Mouse (Mus musculus): ENCODE measurements around the gene Ptpn11. TPM values are rescaled to one million over a fixed set of nuclear protein-coding genes. Genes with fewer than 3 reads are reported as not detected.

Gene Ptpn11
- polyA plus RNA-seq, 1 experiment from 2014 or later = 25.1 TPM

- Histone ChIP-seq H3K27me3 (ENCODE audit: poor library complexity, severe bottlenecking) (no peaks in the 10 kb centered on the region), H3K4me1 (peaks cover 25% of the 10 kb centered on the region), H3K36me3 (replicated peaks) (no peaks in the 10 kb centered on the region), H3K4me3 (no peak overlapping the region), H3K9me3 (no peaks in the 10 kb centered on the region), H3K27ac (no peak overlapping the region)
- DNase-seq (ENCODE audit: extremely low spot score, low spot score) = no peak
- WGBS = 71% methylated on average over 5 of the region's 5 CpGs
Measured at GRCm38 (mm10) chr5:121112390-121112789, 78.8 kb downstream of the Ptpn11 start.

DNA sequence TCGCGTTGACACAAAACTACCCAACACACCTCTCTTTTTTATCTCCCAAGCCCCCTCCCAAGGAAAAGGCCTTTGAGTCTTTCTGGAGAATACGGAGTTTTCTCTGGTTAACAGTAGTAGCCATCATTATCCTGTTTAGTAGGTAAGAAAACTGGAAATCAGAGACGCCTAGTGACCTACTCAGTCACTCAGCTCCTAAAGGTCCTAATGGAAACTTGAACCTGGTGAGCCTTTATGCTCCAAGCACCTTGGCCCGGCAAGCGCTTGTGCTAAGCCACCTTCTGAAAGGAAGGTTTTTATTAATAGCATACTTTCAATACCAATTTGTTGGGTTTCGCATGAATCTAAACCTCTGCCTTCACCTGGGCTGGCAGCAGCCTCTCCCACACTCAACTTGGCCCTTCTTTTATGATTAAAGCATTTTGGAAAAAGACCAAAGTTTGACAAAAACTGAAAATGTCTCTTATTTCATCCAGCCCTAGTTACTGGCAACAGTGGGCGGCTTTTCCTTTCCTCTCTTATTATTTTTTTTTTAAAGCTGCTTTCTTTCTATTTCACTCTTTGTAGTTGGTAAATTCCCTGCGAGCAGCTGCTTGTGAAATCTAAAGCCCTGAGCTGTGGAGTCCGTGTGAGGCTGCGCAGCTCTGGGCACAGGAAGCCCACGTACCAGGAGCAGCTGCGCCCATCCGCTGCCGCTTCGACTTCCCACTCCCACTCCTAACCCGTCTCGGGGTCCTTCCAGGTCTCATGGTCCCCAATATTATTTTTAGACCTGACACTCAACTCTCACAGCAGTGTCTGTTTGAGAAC, 79.9 kb downstream of the Ptpn11 start:
- 93% methylated on average over 18 of the region's 18 CpGs for WGBS
- no peak for DNase-seq (ENCODE audit: extremely low spot score, low spot score)
- Histone ChIP-seq H3K27me3 (ENCODE audit: poor library complexity, severe bottlenecking) (no peaks in the 10 kb centered on the region), H3K36me3 (replicated peaks) (no peaks in the 10 kb centered on the region), H3K4me3 (no peak overlapping the region), H3K9me3 (no peaks in the 10 kb centered on the region), H3K27ac (no peak overlapping the region), H3K4me1 (peaks cover 17% of the 10 kb centered on the region)

GRCm38 (mm10) chr5:121109185-121109584, 82.0 kb downstream of the Ptpn11 start:
- H3K36me3 ChIP-seq (replicated peaks) = no peaks in the 10 kb centered on the region
- no peak for DNase-seq (ENCODE audit: extremely low spot score, low spot score)
- no peak overlapping the region for H3K27ac ChIP-seq
- 75% methylated on average over 7 of the region's 7 CpGs for WGBS
- H3K9me3 ChIP-seq = no peaks in the 10 kb centered on the region
- H3K4me1 ChIP-seq = peaks cover 4% of the 10 kb centered on the region; the same call in 1 of the 2 replicates
- H3K4me3 ChIP-seq = no peak overlapping the region
- no peaks in the 10 kb centered on the region for H3K27me3 ChIP-seq (ENCODE audit: poor library complexity, severe bottlenecking)

DNA sequence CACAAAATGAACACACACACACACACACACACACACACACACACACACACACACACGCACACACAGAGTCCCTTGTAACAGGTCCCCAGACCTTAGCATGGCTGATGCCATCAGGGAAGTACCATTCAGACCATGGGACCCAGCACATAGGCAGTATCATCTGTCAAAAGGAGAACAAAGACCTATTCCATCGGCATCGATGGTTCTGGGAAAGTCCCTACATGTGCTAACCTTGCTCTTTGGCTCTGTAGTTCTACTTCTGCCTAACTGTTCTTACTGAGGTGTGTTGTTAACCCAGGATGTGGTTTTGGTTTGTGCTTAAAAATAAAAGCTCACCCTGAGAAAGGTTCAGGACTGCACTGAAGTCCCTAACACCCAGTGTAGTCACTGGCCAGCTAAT, 84.3 kb downstream of the Ptpn11 start:
- Histone ChIP-seq H3K36me3 (replicated peaks) (no peaks in the 10 kb centered on the region), H3K4me1 (no peaks in the 10 kb centered on the region), H3K9me3 (no peaks in the 10 kb centered on the region), H3K4me3 (no peak overlapping the region), H3K27ac (no peak overlapping the region), H3K27me3 (ENCODE audit: poor library complexity, severe bottlenecking) (no peaks in the 10 kb centered on the region)
- 90% methylated on average over 3 of the region's 3 CpGs for WGBS
- DNase-seq (ENCODE audit: extremely low spot score, low spot score) = no peak

- Histone ChIP-seq H3K4me3 (no peak overlapping the region), H3K9me3 (no peaks in the 10 kb centered on the region), H3K4me1 (no peaks in the 10 kb centered on the region), H3K36me3 (replicated peaks) (no peaks in the 10 kb centered on the region), H3K27me3 (ENCODE audit: poor library complexity, severe bottlenecking) (no peaks in the 10 kb centered on the region), H3K27ac (no peak overlapping the region)
- no peak for DNase-seq (ENCODE audit: extremely low spot score, low spot score)
- 83% methylated on average over 9 of the region's 9 CpGs for WGBS
Measured at GRCm38 (mm10) chr5:121100886-121101580, 90.2 kb downstream of the Ptpn11 start.

DNA sequence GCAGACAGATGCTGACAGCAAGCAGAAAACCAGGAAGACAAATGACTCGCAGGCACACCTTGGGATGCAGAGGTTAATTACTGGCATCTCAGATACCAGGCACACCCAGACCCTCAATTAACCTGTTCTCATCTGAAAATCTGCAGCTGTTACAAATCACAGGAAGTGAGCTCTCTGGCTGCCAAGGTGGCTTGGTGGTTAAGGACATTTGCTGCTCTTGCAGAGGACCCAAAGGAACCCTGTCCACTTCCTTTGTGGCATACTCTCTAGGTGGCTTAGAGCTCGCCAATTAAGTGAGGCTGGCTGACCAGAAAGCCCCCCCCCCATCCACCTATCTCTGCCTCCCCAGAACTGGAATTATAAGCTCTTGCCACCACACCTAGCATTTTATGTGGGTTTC, 91.1 kb downstream of the Ptpn11 start:
- WGBS = 82% methylated on average over 2 of the region's 2 CpGs

GRCm38 (mm10) chr5:121097970-121098369, 93.2 kb downstream of the Ptpn11 start:
- WGBS = 87% methylated on average over 4 of the region's 4 CpGs
- no peaks in the 10 kb centered on the region for H3K36me3 ChIP-seq (replicated peaks)
- DNase-seq (ENCODE audit: extremely low spot score, low spot score) = no peak
- H3K4me3 ChIP-seq = no peak overlapping the region
- H3K27me3 ChIP-seq (ENCODE audit: poor library complexity, severe bottlenecking) = no peaks in the 10 kb centered on the region
- no peak overlapping the region for H3K27ac ChIP-seq
- H3K9me3 ChIP-seq = no peaks in the 10 kb centered on the region
- H3K4me1 ChIP-seq = no peaks in the 10 kb centered on the region

More for the DNA sequence above, 91.1 kb downstream of the Ptpn11 start:
- Histone ChIP-seq H3K36me3 (replicated peaks) (no peaks in the 10 kb centered on the region), H3K9me3 (no peaks in the 10 kb centered on the region), H3K27ac (no peak overlapping the region), H3K4me1 (no peaks in the 10 kb centered on the region), H3K4me3 (no peak overlapping the region), H3K27me3 (ENCODE audit: poor library complexity, severe bottlenecking) (no peaks in the 10 kb centered on the region)
- no peak for DNase-seq (ENCODE audit: extremely low spot score, low spot score)

- Histone ChIP-seq H3K27me3 (ENCODE audit: poor library complexity, severe bottlenecking) (no peaks in the 10 kb centered on the region), H3K36me3 (replicated peaks) (no peaks in the 10 kb centered on the region), H3K4me3 (no peak overlapping the region), H3K9me3 (no peaks in the 10 kb centered on the region), H3K27ac (no peak overlapping the region), H3K4me1 (no peaks in the 10 kb centered on the region)
- DNase-seq (ENCODE audit: extremely low spot score, low spot score) = no peak
- WGBS = 93% methylated on average over 5 of the region's 5 CpGs
Measured at GRCm38 (mm10) chr5:121096744-121097143, 94.5 kb downstream of the Ptpn11 start.

DNA sequence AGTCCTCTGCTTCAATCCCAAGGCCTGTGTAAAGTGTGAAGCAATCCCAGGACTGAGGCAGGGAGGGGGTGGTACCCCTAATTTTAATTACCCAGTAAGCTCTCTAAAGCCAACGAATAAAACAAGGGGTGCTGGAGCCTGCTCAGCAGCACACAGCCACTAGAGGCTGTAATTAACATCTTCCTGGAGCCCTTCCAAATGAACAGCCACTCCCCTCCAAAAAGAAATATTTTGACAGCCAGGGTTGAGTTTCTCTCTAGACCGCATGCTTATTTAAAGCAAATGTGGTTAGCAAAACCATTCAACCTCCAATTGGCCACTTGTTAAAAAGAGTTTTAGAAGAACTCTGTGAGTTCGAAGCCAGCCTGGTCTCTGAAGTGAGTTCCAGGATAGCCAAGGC, 97.9 kb downstream of the Ptpn11 start:
- WGBS = 75% methylated on average over 3 of the region's 3 CpGs
- Histone ChIP-seq H3K27me3 (ENCODE audit: poor library complexity, severe bottlenecking) (no peaks in the 10 kb centered on the region), H3K4me1 (peaks cover 5% of the 10 kb centered on the region), H3K36me3 (replicated peaks) (no peaks in the 10 kb centered on the region), H3K9me3 (peaks cover 5% of the 10 kb centered on the region; the same call in 1 of the 2 replicates), H3K27ac (no peak overlapping the region), H3K4me3 (no peak overlapping the region)
- no peak for DNase-seq (ENCODE audit: extremely low spot score, low spot score)

- no peak overlapping the region for H3K4me3 ChIP-seq
- H3K4me1 ChIP-seq = peaks cover 5% of the 10 kb centered on the region
- no peaks in the 10 kb centered on the region for H3K36me3 ChIP-seq (replicated peaks)
- H3K9me3 ChIP-seq = peaks cover 5% of the 10 kb centered on the region; the same call in 1 of the 2 replicates
- no peak overlapping the region for H3K27ac ChIP-seq
- H3K27me3 ChIP-seq (ENCODE audit: poor library complexity, severe bottlenecking) = no peaks in the 10 kb centered on the region
- WGBS = 75% methylated on average over 7 of the region's 7 CpGs
- no peak for DNase-seq (ENCODE audit: extremely low spot score, low spot score)
Measured at GRCm38 (mm10) chr5:121089660-121090059, 101.5 kb downstream of the Ptpn11 start.

GRCm38 (mm10) chr5:121087733-121088132, 103.5 kb downstream of the Ptpn11 start:
- Histone ChIP-seq H3K27ac (no peak overlapping the region), H3K4me1 (peaks cover 5% of the 10 kb centered on the region), H3K4me3 (no peak overlapping the region), H3K27me3 (ENCODE audit: poor library complexity, severe bottlenecking) (no peaks in the 10 kb centered on the region), H3K36me3 (replicated peaks) (no peaks in the 10 kb centered on the region), H3K9me3 (peaks cover 5% of the 10 kb centered on the region; the same call in 1 of the 2 replicates)
- WGBS = 66% methylated on average over 7 of the region's 7 CpGs
- no peak for DNase-seq (ENCODE audit: extremely low spot score, low spot score)

GRCm38 (mm10) chr5:121082605-121083004, 108.6 kb downstream of the Ptpn11 start:
- Histone ChIP-seq H3K36me3 (replicated peaks) (no peaks in the 10 kb centered on the region), H3K27me3 (ENCODE audit: poor library complexity, severe bottlenecking) (no peaks in the 10 kb centered on the region), H3K4me3 (no peak overlapping the region), H3K27ac (no peak overlapping the region), H3K9me3 (peaks cover 5% of the 10 kb centered on the region; the same call in 1 of the 2 replicates), H3K4me1 (no peaks in the 10 kb centered on the region)
- DNase-seq (ENCODE audit: extremely low spot score, low spot score) = no peak
- 93% methylated on average over 7 of the region's 7 CpGs for WGBS

- Histone ChIP-seq H3K4me1 (no peaks in the 10 kb centered on the region), H3K36me3 (replicated peaks) (no peaks in the 10 kb centered on the region), H3K4me3 (no peak overlapping the region), H3K27me3 (ENCODE audit: poor library complexity, severe bottlenecking) (no peaks in the 10 kb centered on the region), H3K9me3 (peaks cover 5% of the 10 kb centered on the region; the same call in 1 of the 2 replicates), H3K27ac (no peak overlapping the region)
- no peak for DNase-seq (ENCODE audit: extremely low spot score, low spot score)
- WGBS = 82% methylated on average over 5 of the region's 5 CpGs
Measured at GRCm38 (mm10) chr5:121081754-121082153, 109.4 kb downstream of the Ptpn11 start.
